13 mouse cellular contexts compared by ENCODE assay signal in the genomic region with DNA sequence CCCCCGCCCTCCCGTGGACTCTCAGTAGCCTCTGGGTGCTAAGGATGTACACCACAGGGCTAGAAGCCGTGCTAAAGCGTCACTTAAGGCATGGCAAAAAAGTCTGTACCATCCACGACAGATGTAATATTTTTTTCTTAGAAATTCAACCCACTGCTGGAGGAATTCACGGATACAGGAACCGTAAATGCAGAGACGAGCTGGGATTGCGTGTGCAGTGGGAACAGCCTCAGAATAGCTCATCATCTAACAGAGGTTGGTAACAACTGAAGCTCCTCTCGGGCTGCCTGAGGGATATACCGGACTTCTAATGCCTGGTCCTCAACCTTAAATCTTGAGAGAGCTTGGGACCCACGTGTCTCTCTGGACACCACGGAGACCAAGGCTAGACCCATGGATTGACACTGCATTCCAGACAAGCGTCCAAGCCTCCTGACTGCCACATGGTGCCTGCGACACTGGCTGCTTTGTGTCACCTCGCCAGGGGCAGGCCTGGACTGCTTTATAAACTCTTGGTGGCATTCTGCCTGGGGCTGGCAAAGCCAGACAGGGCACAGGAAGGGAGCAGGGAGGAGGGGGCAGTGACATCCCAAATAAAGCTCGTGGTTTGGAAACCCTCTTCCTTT. TPM values are rescaled to one million over a fixed set of nuclear protein-coding genes. Genes with fewer than 3 reads are reported as not detected.
DNase-seq lines count a peak whose midpoint lies in the region; ATAC-seq and TF ChIP-seq lines count a peak whose summit lies in the region.
"Had no signal": no experiment of that assay in that cellular context is flagged by ENCODE, and none has a peak within 500 bp of the region (broad histone marks: within the 10 kb centered on the region; RNA-seq: fewer than 3 reads in every experiment).

No protein-coding gene starts in this region.

- TF ChIP-seq POLR2A in brain, embryonic 14.5 days (IDR thresholded peaks at IDR 0.05; ENCODE audit: borderline replicate concordance, extremely low read depth, insufficient read depth, insufficient read length, poor library complexity, severe bottlenecking), result no peak
- no peak for TF ChIP-seq POLR2A in kidney, adult 2 months (IDR thresholded peaks at IDR 0.05; ENCODE audit: low read depth, low read length)
- TF ChIP-seq POLR2A in lung, adult 2 months (IDR thresholded peaks at IDR 0.05; ENCODE audit: borderline replicate concordance, extremely low read depth, low read depth, low read length), result no peak

- no peaks in the 10 kb centered on the region for H3K36me3 ChIP-seq in heart, embryonic 12.5 days
- H3K36me3 ChIP-seq in heart, embryonic 10.5 days, result no peaks in the 10 kb centered on the region
- no peaks in the 10 kb centered on the region for H3K36me3 ChIP-seq in kidney, adult 2 months (ENCODE audit: control insufficient read depth, insufficient read depth, low read length)
- H3K36me3 ChIP-seq: neural tube, embryonic 13.5 days had no signal

- no peak overlapping the region for H3K9ac ChIP-seq in heart, embryonic 12.5 days
- H3K9ac ChIP-seq: neural tube, embryonic 13.5 days had no signal

- no peak overlapping the region for H3K27ac ChIP-seq in heart, embryonic 12.5 days (ENCODE audit: poor library complexity, severe bottlenecking)
- peak overlapping the region; percentile 7 for H3K27ac ChIP-seq in heart, embryonic 10.5 days
- H3K27ac ChIP-seq in kidney, adult 2 months (ENCODE audit: insufficient read depth, low read depth, low read length), result no peak overlapping the region
- H3K27ac ChIP-seq: macrophage; neural tube, embryonic 13.5 days had no signal

- no peaks in the 10 kb centered on the region for H3K4me1 ChIP-seq in heart, embryonic 12.5 days (replicated peaks)
- no peaks in the 10 kb centered on the region for H3K4me1 ChIP-seq in heart, embryonic 10.5 days
- no peaks in the 10 kb centered on the region for H3K4me1 ChIP-seq in kidney, adult 2 months (ENCODE audit: control insufficient read depth, insufficient read depth, low read length)
- H3K4me1 ChIP-seq in lung, adult 2 months (ENCODE audit: control insufficient read depth, insufficient read depth, low read length), result no peaks in the 10 kb centered on the region
- H3K4me1 ChIP-seq: neural tube, embryonic 13.5 days had no signal

- H3K27me3 ChIP-seq in heart, embryonic 12.5 days (replicated peaks), result no peaks in the 10 kb centered on the region
- no peaks in the 10 kb centered on the region for H3K27me3 ChIP-seq in heart, embryonic 10.5 days (ENCODE audit: insufficient read depth, poor library complexity, severe bottlenecking)
- no peaks in the 10 kb centered on the region; the same call in 1 of the 2 replicates for H3K27me3 ChIP-seq in kidney, adult 2 months (replicated peaks; ENCODE audit: control insufficient read depth, insufficient read depth, low read length)
- H3K27me3 ChIP-seq: neural tube, embryonic 13.5 days had no signal

- 76% methylated on average over 17 of the region's 17 CpGs for WGBS in heart, embryonic 12.5 days
- WGBS in heart, embryonic 10.5 days, result 77% methylated on average over 17 of the region's 17 CpGs
- WGBS in kidney, adult 2 months, result 76% methylated on average over 17 of the region's 17 CpGs
- WGBS in lung, adult 2 months, result 70% methylated on average over 17 of the region's 17 CpGs

- H3K9me3 ChIP-seq in heart, embryonic 12.5 days (replicated peaks), result 0 out of 2 replicates have a peak, but pooled peaks cover 2% of the 10 kb centered on the region
- no peaks in the 10 kb centered on the region for H3K9me3 ChIP-seq in heart, embryonic 10.5 days

- peak; percentile 61 to 64 for DNase-seq in heart, adult 18-20 months
- peak; percentile 22 for DNase-seq in brain, embryonic 14.5 days (ENCODE audit: low read depth)
- DNase-seq in heart, embryonic 10.5 days (ENCODE audit: low spot score), result no peak
- peak; percentile 32 for DNase-seq in left cerebral cortex, postnatal 36 days (ENCODE audit: low spot score in 2 of 2)
- DNase-seq in lung, postnatal 4 days, result no peak
- no peak for DNase-seq in kidney, adult 2 months
- DNase-seq in lung, adult 2 months, result no peak
- DNase-seq: kidney, adult 18-20 months; spleen, adult 18-20 months; thymus, postnatal 36 days had no signal

- no peak overlapping the region for H3K4me3 ChIP-seq in heart, embryonic 12.5 days
- no peak overlapping the region for H3K4me3 ChIP-seq in heart, embryonic 10.5 days
- H3K4me3 ChIP-seq in kidney, adult 2 months (ENCODE audit: insufficient read depth, low read depth, low read length), result no peak overlapping the region
- H3K4me3 ChIP-seq in lung, adult 2 months (replicated peaks; ENCODE audit: extremely low read depth, low read depth, low read length), result no peak overlapping the region
- H3K4me3 ChIP-seq: neural tube, embryonic 13.5 days had no signal

- H3K4me2 ChIP-seq in heart, embryonic 12.5 days, result no peak overlapping the region
- H3K4me2 ChIP-seq: neural tube, embryonic 13.5 days had no signal

- no peak for ATAC-seq in heart, embryonic 12.5 days (ENCODE audit: insufficient number of reproducible peaks, low FRiP score)

- intact Hi-C loops in left cerebral cortex, postnatal 36 days (cut with DNase I), result no loop called here

- no peak for TF ChIP-seq CTCF in brain, embryonic 14.5 days (IDR thresholded peaks at IDR 0.05; ENCODE audit: borderline replicate concordance, extremely low read depth, insufficient read depth, insufficient read length)
- TF ChIP-seq CTCF in kidney, adult 2 months (conservative IDR thresholded peaks at IDR 0.05; ENCODE audit: insufficient read depth, insufficient read length, low read depth, low read length), result no peak
- TF ChIP-seq CTCF in lung, adult 2 months (IDR thresholded peaks at IDR 0.05; ENCODE audit: insufficient read depth, low read length), result no peak

RNA-seq across cellular contexts. Expression of gene Hk1, which starts 23.5 kb away (rescaled TPM):
- total RNA-seq in heart, adult 18-20 months (2021), result 100 to 1,000 TPM; 104 to 110 TPM
- polyA plus RNA-seq in heart, embryonic 12.5 days (2016; fragmentation: Nextera tagmentation; extraction: Ambion mirVana), result 215 and 227 TPM in 2 replicates
- polyA plus RNA-seq in brain, embryonic 14.5 days (2012; rRNA removed), result 59.0 and 98.8 TPM in 2 replicates
- 157 and 286 TPM in 2 replicates for polyA plus RNA-seq in heart, embryonic 10.5 days (2016; fragmentation: Nextera tagmentation; extraction: Ambion mirVana)
- total RNA-seq in left cerebral cortex, postnatal 36 days (2021), result 100 to 1,000 TPM; 310 to 327 TPM
- polyA plus RNA-seq in kidney, adult 2 months (2012; rRNA removed), result 60.5 and 60.9 TPM in 2 replicates
- polyA plus RNA-seq in lung, adult 2 months (2012; rRNA removed), result 34.2 and 45.5 TPM in 2 replicates

Comparison
In these comparisons a context has a peak if more than half of its experiments do, and no peak if none do; other contexts are left out.
1. DNase-seq: peak in heart, adult 18-20 months (2 of 2), brain, embryonic 14.5 days (single experiment) and left cerebral cortex, postnatal 36 days (2 of 2); none in heart, embryonic 10.5 days (single experiment), lung, postnatal 4 days (0 of 2), kidney, adult 2 months (single experiment) and lung, adult 2 months (single experiment).